Mouse (Mus musculus) retina, postnatal 1 day (tissue): ENCODE results near the gene Rnf223.

Source experiments
- DNase-seq: peaks from one replicate; pipeline ENCODE4 v3.0.0-alpha.2; 2012

Rnf223 gene

GRCm38 (mm10) chr4:156130436-156130835 lies at the start of gene Rnf223:
Rnf223 (plus strand) TSS chr4:156130513.
- DNase-seq: no peak

GRCm38 (mm10) chr4:156082621-156083234 lies 47.6 kb upstream of the Rnf223 start:
- no peak for DNase-seq

GRCm38 (mm10) chr4:156083348-156083747 lies 47.0 kb upstream of the Rnf223 start:
- peak; percentile 20 for DNase-seq

- DNase-seq: no peak
Observed at GRCm38 (mm10) chr4:156084096-156084879, 46.0 kb upstream of the Rnf223 start.

GRCm38 (mm10) chr4:156085256-156085655 lies 45.1 kb upstream of the Rnf223 start:
- DNase-seq: no peak

- DNase-seq: no peak
Observed at GRCm38 (mm10) chr4:156087398-156088087, 42.8 kb upstream of the Rnf223 start.

- DNase-seq: no peak
Observed at GRCm38 (mm10) chr4:156091236-156091635, 39.1 kb upstream of the Rnf223 start.

GRCm38 (mm10) chr4:156092765-156093164 lies 37.5 kb upstream of the Rnf223 start:
- no peak for DNase-seq

GRCm38 (mm10) chr4:156093758-156094157 lies 36.6 kb upstream of the Rnf223 start:
- DNase-seq: no peak

- no peak for DNase-seq
Observed at GRCm38 (mm10) chr4:156096191-156096590, 34.1 kb upstream of the Rnf223 start.

GRCm38 (mm10) chr4:156097770-156098366 lies 32.4 kb upstream of the Rnf223 start:
- DNase-seq: no peak

GRCm38 (mm10) chr4:156099427-156099826 lies 30.9 kb upstream of the Rnf223 start:
- no peak for DNase-seq

GRCm38 (mm10) chr4:156100501-156100900 lies 29.8 kb upstream of the Rnf223 start:
- no peak for DNase-seq

- no peak for DNase-seq
Observed at GRCm38 (mm10) chr4:156101481-156101903, 28.8 kb upstream of the Rnf223 start.

GRCm38 (mm10) chr4:156103342-156103741 lies 27.0 kb upstream of the Rnf223 start:
- no peak for DNase-seq

GRCm38 (mm10) chr4:156108606-156109546 lies 21.4 kb upstream of the Rnf223 start:
- DNase-seq: peak; percentile 68

GRCm38 (mm10) chr4:156109570-156110331 lies 20.6 kb upstream of the Rnf223 start, which contains the start of gene 9430015G10Rik:
9430015G10Rik (plus strand) TSS chr4:156109982.
- peak; percentile 100 for DNase-seq

- no peak for DNase-seq
Observed at GRCm38 (mm10) chr4:156124077-156124476, 6.2 kb upstream of the Rnf223 start.

GRCm38 (mm10) chr4:156125393-156125792 lies 4.9 kb upstream of the Rnf223 start:
- DNase-seq: no peak

- peak; percentile 31 for DNase-seq
Observed at GRCm38 (mm10) chr4:156126841-156127240, 3.5 kb upstream of the Rnf223 start.

- no peak for DNase-seq
Observed at GRCm38 (mm10) chr4:156128746-156129145, 1.6 kb upstream of the Rnf223 start.
